Mouse (Mus musculus) liver, adult 2 months (tissue): ENCODE measurements around the gene Cd248. TPM values are rescaled to one million over a fixed set of nuclear protein-coding genes. Genes with fewer than 3 reads are reported as not detected.

Experiments used
- DNase-seq: peaks from one replicate; pipeline ENCODE4 v3.0.0-alpha.2; 2011; ENCODE audit warnings: low read depth, low spot score; ENCODE audit errors: extremely low read depth
- H3K27ac ChIP-seq: fragments of 200-500 bp; replicated peaks from 2 replicates; pipeline ENCODE4 v1.5.1; 2012; ENCODE audit warnings: low read depth, mild to moderate bottlenecking, control low read depth, inconsistent platforms, low read length; ENCODE audit not compliant: insufficient read depth
- H3K27me3 ChIP-seq: fragments of 200-500 bp; 2 replicates; pipeline ENCODE4 v1.6.1; 2012; ENCODE audit warnings: mild to moderate bottlenecking, moderate library complexity, low read length, inconsistent platforms; ENCODE audit not compliant: control insufficient read depth, insufficient read depth
- H3K36me3 ChIP-seq: fragments of 200-500 bp; 2 replicates; pipeline ENCODE4 v1.6.1; 2012; ENCODE audit warnings: low read length, inconsistent platforms; ENCODE audit not compliant: control insufficient read depth, insufficient read depth
- H3K4me1 ChIP-seq: fragments of 200-500 bp; 2 replicates; pipeline ENCODE4 v1.6.1; 2011; ENCODE audit warnings: low read length; ENCODE audit not compliant: control insufficient read depth, insufficient read depth
- H3K4me3 ChIP-seq: fragments of 200-500 bp; 2 replicates; pipeline ENCODE4 v1.5.1; 2011; ENCODE audit warnings: low read depth, mild to moderate bottlenecking, control low read depth, low read length, moderate library complexity; ENCODE audit not compliant: insufficient read depth
- H3K79me2 ChIP-seq: fragments of 200-500 bp; 2 replicates; pipeline ENCODE4 v1.6.1; 2012; ENCODE audit warnings: inconsistent platforms, mild to moderate bottlenecking, low read length, moderate library complexity; ENCODE audit not compliant: control insufficient read depth, insufficient read depth
- H3K9ac ChIP-seq: fragments of 200-500 bp; 2 replicates; pipeline ENCODE4 v1.6.1; 2012; ENCODE audit warnings: low read depth, mild to moderate bottlenecking, control low read depth, inconsistent platforms, low read length
- CTCF ChIP-seq: fragments of 200-500 bp; IDR thresholded peaks from 2 replicates; pipeline ENCODE4 v1.5.1; 2011; ENCODE audit warnings: low read depth, low read length, control low read depth
- POLR2A ChIP-seq: fragments of 200-500 bp; IDR thresholded peaks from 2 replicates; pipeline ENCODE4 v1.6.1; 2011; ENCODE audit warnings: low read length, control low read depth; ENCODE audit not compliant: insufficient read depth; ENCODE audit errors: extremely low read depth
- WGBS: fragments of 180-500 bp; shearing (Covaris S2); methylation state at CpG from one replicate; pipeline ENCODE4 v1.1.7; 2018; 5-methylcytosine and 5-hydroxymethylcytosine counted together
- polyA plus RNA-seq: library from polyadenylated mRNA; depleted of rRNA; stranded (reverse); fragments of >200 nt; gene quantifications from 2 replicates; pipeline ENCODE4 v1.2.3, GENCODE M21; 2012; rRNA removed
- total RNA-seq: library from RNA; depleted of rRNA; stranded (reverse); fragments of >200 nt; gene quantifications from 2 replicates; pipeline ENCODE4 v1.2.3, GENCODE M21; 2014; rRNA removed

The Cd248 gene
- total and polyA plus RNA-seq, 2 experiments: 0.18 to 0.98 TPM

GRCm38 (mm10) chr19:5108702-5109101, 40.8 kb downstream of the Cd248 start:
- DNase-seq: peak; percentile 40
- Histone ChIP-seq H3K4me3 (no peak overlapping the region), H3K4me1 (peaks cover 3% of the 10 kb centered on the region), H3K79me2 (no peaks in the 10 kb centered on the region; the same call in 1 of the 2 replicates), H3K27me3 (no peaks in the 10 kb centered on the region), H3K36me3 (peaks cover 4% of the 10 kb centered on the region; the same call in 1 of the 2 replicates), H3K27ac (no peak overlapping the region), H3K9ac (no peak overlapping the region)
- WGBS: 40% methylated on average over 4 of the region's 4 CpGs
- no peak for TF ChIP-seq POLR2A
- no peak for TF ChIP-seq CTCF

- Histone ChIP-seq H3K4me1 (peaks cover 3% of the 10 kb centered on the region), H3K27ac (no peak overlapping the region), H3K36me3 (no peaks in the 10 kb centered on the region), H3K9ac (no peak overlapping the region), H3K4me3 (no peak overlapping the region), H3K79me2 (no peaks in the 10 kb centered on the region; the same call in 1 of the 2 replicates), H3K27me3 (no peaks in the 10 kb centered on the region)
- DNase-seq: no peak
- no peak for TF ChIP-seq POLR2A
- peak; percentile 52 for TF ChIP-seq CTCF
- WGBS: 83% methylated on average over 19 of the region's 19 CpGs
Measured at GRCm38 (mm10) chr19:5109659-5110453, 42.0 kb downstream of the Cd248 start.

GRCm38 (mm10) chr19:5113783-5114182, 45.9 kb downstream of the Cd248 start:
- no peak overlapping the region for H3K4me3 ChIP-seq
- 97% methylated on average over 7 of the region's 7 CpGs for WGBS

GRCm38 (mm10) chr19:5117494-5118383, 49.9 kb downstream of the Cd248 start:
- peak; percentile 89 for TF ChIP-seq CTCF
- TF ChIP-seq POLR2A: 0 out of 2 replicates have a peak, but pooled peaks have one; percentile 9
- WGBS: under 1% methylated on average over 79 of the region's 83 CpGs
- Histone ChIP-seq H3K4me3 (peak overlapping the region; percentile 76), H3K27ac (peak overlapping the region; percentile 10; the same call in 1 of the 2 replicates), H3K27me3 (no peaks in the 10 kb centered on the region), H3K4me1 (0 out of 2 replicates have a peak, but pooled peaks cover 2% of the 10 kb centered on the region), H3K79me2 (no peaks in the 10 kb centered on the region), H3K36me3 (no peaks in the 10 kb centered on the region), H3K9ac (peak overlapping the region; percentile 76)
- peak; percentile 54 for DNase-seq

More at GRCm38 (mm10) chr19:5113783-5114182, 45.9 kb downstream of the Cd248 start:
- Histone ChIP-seq H3K79me2 (no peaks in the 10 kb centered on the region), H3K36me3 (no peaks in the 10 kb centered on the region), H3K9ac (no peak overlapping the region), H3K27ac (no peak overlapping the region), H3K4me1 (0 out of 2 replicates have a peak, but pooled peaks cover 2% of the 10 kb centered on the region), H3K27me3 (no peaks in the 10 kb centered on the region)
- no peak for DNase-seq
- no peak for TF ChIP-seq CTCF

GRCm38 (mm10) chr19:5118384-5118698, 50.5 kb downstream of the Cd248 start, which contains the start of gene Klc2:
Gene Klc2, minus strand, starts transcription at chr19:5118560.
- 4% methylated on average over 18 of the region's 18 CpGs for WGBS

More at GRCm38 (mm10) chr19:5118384-5118698, 50.5 kb downstream of the Cd248 start, which contains the start of gene Klc2:
- peak within 1 kb of the TSS; percentile 10; the same call in 1 of the 2 replicates for H3K27ac ChIP-seq
- H3K27me3 ChIP-seq: no peaks in the 10 kb centered on the region
- peak within 1 kb of the TSS; percentile 76 for H3K4me3 ChIP-seq
- H3K79me2 ChIP-seq: no peaks in the 10 kb centered on the region
- no peak for TF ChIP-seq POLR2A
- no peak for TF ChIP-seq CTCF
- 0 out of 2 replicates have a peak, but pooled peaks cover 2% of the 10 kb centered on the region for H3K4me1 ChIP-seq
- no peak for DNase-seq
- H3K36me3 ChIP-seq: no peaks in the 10 kb centered on the region
- peak within 1 kb of the TSS; percentile 76 for H3K9ac ChIP-seq

Other genes starting within 250 kb of the Cd248 start
- gene Ccs, start 228.7 kb upstream of the Cd248 start, total RNA-seq: 146 and 174 TPM in 2 replicates
- 245 and 254 TPM in 2 replicates for gene Ccs, start 228.7 kb upstream of the Cd248 start, polyA plus RNA-seq
- gene Ccdc87, start 228.7 kb upstream of the Cd248 start, total RNA-seq: not detected in 2 replicates
- not detected in 2 replicates for gene Ccdc87, start 228.7 kb upstream of the Cd248 start, polyA plus RNA-seq
- 44.1 and 55.0 TPM in 2 replicates for gene Ctsf, start 212.9 kb upstream of the Cd248 start, total RNA-seq
- gene Ctsf, start 212.9 kb upstream of the Cd248 start, polyA plus RNA-seq: 69.4 and 88.9 TPM in 2 replicates
- gene Actn3, start 190.2 kb upstream of the Cd248 start, total RNA-seq: 1.1 TPM in 1 of 2 replicates, not detected in the other
- gene Actn3, start 190.2 kb upstream of the Cd248 start, polyA plus RNA-seq: 0.11 TPM in 1 of 2 replicates, not detected in the other
- 2.5 and 3.4 TPM in 2 replicates for gene Zdhhc24, start 189.4 kb upstream of the Cd248 start, total RNA-seq
- 4.8 and 7.7 TPM in 2 replicates for gene Zdhhc24, start 189.4 kb upstream of the Cd248 start, polyA plus RNA-seq
- gene Bbs1, start 161.4 kb upstream of the Cd248 start, total RNA-seq: 0.65 and 0.87 TPM in 2 replicates
- gene Bbs1, start 161.4 kb upstream of the Cd248 start, polyA plus RNA-seq: 0.73 and 0.95 TPM in 2 replicates
- 52.1 and 69.7 TPM in 2 replicates for gene Dpp3, start 139.8 kb upstream of the Cd248 start, total RNA-seq
- 121 and 122 TPM in 2 replicates for gene Dpp3, start 139.8 kb upstream of the Cd248 start, polyA plus RNA-seq
- gene Peli3, start 125.0 kb upstream of the Cd248 start, total RNA-seq: 1.0 and 3.4 TPM in 2 replicates
- 1.4 and 2.6 TPM in 2 replicates for gene Peli3, start 125.0 kb upstream of the Cd248 start, polyA plus RNA-seq
- gene Mrpl11, start 105.9 kb upstream of the Cd248 start, total RNA-seq: 40.0 and 46.4 TPM in 2 replicates
- gene Mrpl11, start 105.9 kb upstream of the Cd248 start, polyA plus RNA-seq: 27.6 and 30.7 TPM in 2 replicates
- gene Npas4, start 77.8 kb upstream of the Cd248 start, total RNA-seq: not detected in 2 replicates
- not detected in 2 replicates for gene Npas4, start 77.8 kb upstream of the Cd248 start, polyA plus RNA-seq
- gene Slc29a2, start 44.2 kb upstream of the Cd248 start, total RNA-seq: 0.28 and 0.34 TPM in 2 replicates
- 1.7 and 2.3 TPM in 2 replicates for gene Slc29a2, start 44.2 kb upstream of the Cd248 start, polyA plus RNA-seq
- gene B4gat1, start 29.3 kb upstream of the Cd248 start, total RNA-seq: 11.8 and 13.2 TPM in 2 replicates
- gene B4gat1, start 29.3 kb upstream of the Cd248 start, polyA plus RNA-seq: 20.1 and 20.4 TPM in 2 replicates
- gene AC124502.3, start 29.2 kb upstream of the Cd248 start, total RNA-seq: 2.1 and 3.7 TPM in 2 replicates
- gene AC124502.3, start 29.2 kb upstream of the Cd248 start, polyA plus RNA-seq: 0.07 and 0.09 TPM in 2 replicates
- 13.2 and 13.8 TPM in 2 replicates for gene Brms1, start 26.7 kb upstream of the Cd248 start, total RNA-seq
- 22.6 TPM in 2 replicates for gene Brms1, start 26.7 kb upstream of the Cd248 start, polyA plus RNA-seq
- gene Rin1, start 17.6 kb upstream of the Cd248 start, total RNA-seq: 0.09 and 0.20 TPM in 2 replicates
- gene Rin1, start 17.6 kb upstream of the Cd248 start, polyA plus RNA-seq: 0.40 and 0.78 TPM in 2 replicates
- under 0.01 TPM in 2 replicates for gene Tmem151a, start 17.5 kb downstream of the Cd248 start, total RNA-seq
- 0.24 and 0.26 TPM in 2 replicates for gene Tmem151a, start 17.5 kb downstream of the Cd248 start, polyA plus RNA-seq
- gene Yif1a, start 20.5 kb downstream of the Cd248 start, total RNA-seq: 79.3 and 85.7 TPM in 2 replicates
- 188 and 215 TPM in 2 replicates for gene Yif1a, start 20.5 kb downstream of the Cd248 start, polyA plus RNA-seq
- gene Cnih2, start 30.4 kb downstream of the Cd248 start, total RNA-seq: not detected in 2 replicates
- 0.12 and 0.19 TPM in 2 replicates for gene Cnih2, start 30.4 kb downstream of the Cd248 start, polyA plus RNA-seq
- 82.1 and 98.7 TPM in 2 replicates for gene Rab1b, start 39.0 kb downstream of the Cd248 start, total RNA-seq
- 165 and 169 TPM in 2 replicates for gene Rab1b, start 39.0 kb downstream of the Cd248 start, polyA plus RNA-seq
- gene Klc2, start 50.5 kb downstream of the Cd248 start, total RNA-seq: 2.4 and 4.6 TPM in 2 replicates
- gene Klc2, start 50.5 kb downstream of the Cd248 start, polyA plus RNA-seq: 8.7 and 12.3 TPM in 2 replicates
- 1.1 and 3.3 TPM in 2 replicates for gene Pacs1, start 205.0 kb downstream of the Cd248 start, total RNA-seq
- 2.4 and 3.0 TPM in 2 replicates for gene Pacs1, start 205.0 kb downstream of the Cd248 start, polyA plus RNA-seq
- gene Sf3b2, start 227.4 kb downstream of the Cd248 start, total RNA-seq: 58.1 and 60.0 TPM in 2 replicates
- 60.8 and 61.4 TPM in 2 replicates for gene Sf3b2, start 227.4 kb downstream of the Cd248 start, polyA plus RNA-seq
- gene Gal3st3, start 230.3 kb downstream of the Cd248 start, total RNA-seq: not detected in 2 replicates
- not detected in 2 replicates for gene Gal3st3, start 230.3 kb downstream of the Cd248 start, polyA plus RNA-seq